Mouse (Mus musculus): ENCODE measurements around the gene Fam129c. TPM values are rescaled to one million over a fixed set of nuclear protein-coding genes. Genes with fewer than 3 reads are reported as not detected.

The Fam129c gene
- total RNA-seq, 2 experiments from 2014 or later = 1.8 to 2.6 TPM

DNA sequence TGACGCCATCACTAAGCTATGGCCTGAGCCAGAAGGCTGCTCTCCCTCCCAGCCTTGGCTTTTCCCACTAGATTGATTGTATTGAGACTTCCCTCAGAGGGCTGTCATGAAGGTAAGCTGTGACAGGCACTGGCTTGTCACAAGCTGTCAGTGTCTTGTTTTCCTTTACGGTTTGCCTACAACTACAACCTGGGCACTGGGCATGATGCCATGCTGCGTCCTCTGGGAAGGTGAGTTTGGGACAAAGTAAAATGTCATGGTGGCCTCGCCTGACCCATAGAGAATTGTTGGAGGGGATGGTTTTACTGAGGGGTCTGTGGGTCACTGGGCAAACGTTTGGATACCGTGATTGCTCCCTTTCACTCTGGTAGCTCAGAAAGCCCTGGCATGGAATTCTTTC is 40.9 kb downstream of the Fam129c start:
- no peak for DNase-seq (ENCODE audit: low spot score in 2 of 2)

DNA sequence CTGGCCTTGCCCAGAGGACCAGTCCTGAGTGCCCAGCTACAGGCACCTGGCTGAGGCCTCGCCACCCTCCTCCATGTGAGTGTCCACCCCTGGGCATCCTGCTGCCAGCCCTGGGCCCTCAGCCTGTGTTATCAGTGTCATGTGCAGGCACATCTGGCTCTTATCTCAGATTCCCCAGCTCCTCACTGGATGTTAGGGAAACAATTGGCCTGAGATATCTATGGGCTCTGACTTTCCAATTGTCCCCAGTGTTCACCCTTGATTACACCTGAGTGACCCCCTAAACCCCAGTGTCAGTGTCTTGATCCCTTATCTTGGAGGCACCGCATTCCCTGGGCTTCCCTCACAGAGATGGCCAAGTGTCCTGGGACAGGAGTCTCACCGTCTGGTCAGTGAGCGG is 41.9 kb downstream of the Fam129c start:
- no peak for DNase-seq (ENCODE audit: low spot score in 2 of 2)

DNA sequence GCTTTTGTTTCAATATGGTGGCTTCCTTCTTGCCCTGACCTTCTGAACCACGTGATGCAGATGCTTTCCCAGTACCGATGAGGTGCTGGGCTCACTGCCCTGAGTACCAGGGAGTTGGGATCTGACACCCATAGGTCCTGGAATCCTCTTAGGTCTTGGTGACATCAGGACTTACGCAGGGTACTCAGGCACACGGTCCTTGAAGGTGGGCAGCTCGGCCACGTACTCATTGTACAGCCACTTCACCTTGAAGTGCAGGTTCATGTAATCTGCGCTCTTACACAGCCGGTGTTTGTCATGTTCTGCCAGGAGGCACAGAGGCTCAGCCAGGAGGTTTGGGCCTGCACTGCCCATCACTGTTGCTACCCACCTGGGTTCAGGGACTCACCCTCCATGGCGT is 48.1 kb downstream of the Fam129c start:
- DNase-seq (ENCODE audit: low spot score in 2 of 2) = no peak

DNA sequence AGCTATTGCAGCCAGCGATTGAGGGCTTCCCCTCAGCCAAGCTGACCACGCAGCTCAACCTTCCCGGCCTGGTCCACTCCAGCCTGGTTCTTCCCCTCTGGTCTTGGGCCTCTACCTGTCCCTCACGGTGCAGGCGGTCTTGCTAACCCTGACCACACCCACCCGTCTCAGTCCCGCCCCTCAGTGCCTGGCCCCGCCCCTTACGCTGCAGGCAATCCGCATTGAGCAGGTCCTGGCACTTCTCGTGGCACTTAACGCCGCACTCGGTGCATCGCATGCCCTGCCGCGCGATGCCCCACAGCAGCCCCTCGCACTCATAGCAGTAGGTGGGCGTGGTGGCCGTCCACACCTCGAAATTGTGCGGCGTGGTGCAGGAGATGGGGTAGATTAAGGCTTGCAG is 57.2 kb downstream of the Fam129c start:
- DNase-seq (ENCODE audit: low spot score in 2 of 2) = no peak

Small RNA genes within 50 kb of the gene (microRNA-seq; reads per million reads assigned to microRNA genes)
- not detected for gene Mir6769b

Other genes starting within 250 kb of the Fam129c start
- 100 to 1,000 TPM; 139 to 149 TPM for gene Use1, start 230.8 kb upstream of the Fam129c start, total RNA-seq (2021)
- gene Ocel1, start 226.3 kb upstream of the Fam129c start, total RNA-seq (2021) = 1 to 10 TPM; 8.1 to 9.2 TPM
- gene Nr2f6, start 215.7 kb upstream of the Fam129c start, total RNA-seq (2021) = 10 to 100 TPM; 37.0 to 40.4 TPM
- gene Ushbp1, start 201.8 kb upstream of the Fam129c start, total RNA-seq (2021) = 10 to 100 TPM; 14.7 to 17.4 TPM
- gene Babam1, start 200.8 kb upstream of the Fam129c start, total RNA-seq (2021) = 10 to 100 TPM; 64.4 to 77.9 TPM
- 1 to 10 TPM; 6.0 to 7.1 TPM for gene Ankle1, start 191.6 kb upstream of the Fam129c start, total RNA-seq (2021)
- gene Abhd8, start 134.0 kb upstream of the Fam129c start, total RNA-seq (2021) = 10 to 100 TPM; 47.1 to 47.3 TPM
- gene Mrpl34, start 132.7 kb upstream of the Fam129c start, total RNA-seq (2021) = 10 to 100 TPM; 29.0 to 34.4 TPM
- gene Dda1, start 128.4 kb upstream of the Fam129c start, total RNA-seq (2021) = 10 to 100 TPM; 40.3 to 44.2 TPM
- 10 to 100 TPM; 20.8 to 25.3 TPM for gene Ano8, start 111.7 kb upstream of the Fam129c start, total RNA-seq (2021)
- 10 to 100 TPM; 17.8 to 19.1 TPM for gene Gtpbp3, start 109.5 kb upstream of the Fam129c start, total RNA-seq (2021)
- gene Plvap, start 85.9 kb upstream of the Fam129c start, total RNA-seq (2021) = 10 to 100 TPM; 15.9 to 16.6 TPM
- under 1 TPM; 0.47 to 0.83 TPM for gene Ccdc194, start 71.9 kb upstream of the Fam129c start, total RNA-seq (2021)
- gene Bst2, start 60.2 kb upstream of the Fam129c start, total RNA-seq (2021) = 10 to 100 TPM; 18.3 to 20.1 TPM
- 10 to 100 TPM; 30.3 to 33.1 TPM for gene Mvb12a, start 54.7 kb upstream of the Fam129c start, total RNA-seq (2021)
- gene Tmem221, start 38.8 kb upstream of the Fam129c start, total RNA-seq (2021) = under 1 TPM in 1 of 2 experiments, not detected in 1; 0.21 TPM
- gene Nxnl1, start 31.0 kb upstream of the Fam129c start, total RNA-seq (2021) = under 1 TPM; 0.26 to 0.29 TPM
- gene Slc27a1, start 28.8 kb upstream of the Fam129c start, total RNA-seq (2021) = 10 to 100 TPM; 51.7 to 52.8 TPM
- 10 to 100 TPM; 71.4 to 72.1 TPM for gene Pgls, start 5.5 kb upstream of the Fam129c start, total RNA-seq (2021)
- gene Colgalt1, start 13.3 kb downstream of the Fam129c start, total RNA-seq (2021) = 10 to 100 TPM; 63.9 to 77.4 TPM
- under 1 TPM; 0.22 to 0.47 TPM for gene Unc13a, start 74.1 kb downstream of the Fam129c start, total RNA-seq (2021)
- 1 to 10 TPM; 5.0 to 6.5 TPM for gene Jak3, start 78.6 kb downstream of the Fam129c start, total RNA-seq (2021)
- gene Insl3, start 91.6 kb downstream of the Fam129c start, total RNA-seq (2021) = 1 to 10 TPM; 2.6 to 3.4 TPM
- gene B3gnt3, start 104.1 kb downstream of the Fam129c start, total RNA-seq (2021) = 1 to 10 TPM; 4.1 to 4.5 TPM
- gene Fcho1, start 128.1 kb downstream of the Fam129c start, total RNA-seq (2021) = 1 to 10 TPM in 1 of 2 experiments, under 1 TPM in 1; 0.61 to 1.5 TPM

Data from gastrocnemius, postnatal 4 days (tissue).